8 mouse cellular contexts compared by ENCODE assay signal in the genomic region with DNA sequence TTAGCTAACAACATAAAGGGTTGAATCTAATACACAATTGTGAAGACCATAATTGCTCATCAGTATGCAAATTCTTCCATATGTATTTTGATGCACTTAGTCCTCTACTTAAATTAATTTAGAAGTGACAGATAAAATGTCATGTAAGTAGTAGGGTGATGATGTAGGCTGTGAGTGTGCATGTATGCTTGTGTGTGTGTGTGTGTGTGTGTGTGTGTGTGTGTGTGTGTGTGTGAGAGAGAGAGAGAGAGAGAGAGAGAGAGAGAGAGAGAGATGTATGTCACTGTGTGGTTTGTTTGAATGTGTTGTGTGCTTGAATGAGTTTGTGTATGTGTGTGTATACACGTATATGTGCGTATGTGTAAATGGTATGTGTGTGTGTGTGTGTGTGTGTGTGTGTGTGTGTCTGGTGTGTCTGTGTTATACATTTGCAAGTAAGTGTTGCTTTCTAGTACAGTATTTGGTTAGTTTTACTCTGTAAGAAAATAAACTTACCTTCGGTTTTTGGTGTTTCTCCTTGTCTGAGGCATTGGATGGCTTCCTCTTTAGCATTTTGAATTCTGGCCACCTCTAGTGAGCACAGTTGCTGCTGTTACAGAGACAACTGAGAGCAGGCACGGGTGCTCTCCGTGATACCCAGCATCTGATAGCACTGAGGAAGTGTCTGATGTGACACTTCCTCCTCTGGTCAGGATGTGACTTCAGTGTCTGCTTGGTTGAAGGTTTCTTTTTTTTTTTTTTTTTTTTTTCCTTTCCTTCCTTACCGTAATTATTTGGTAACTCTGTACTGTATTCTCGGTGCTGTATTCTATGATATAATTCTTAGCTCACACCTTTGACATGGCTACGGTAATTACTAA.
DNase-seq lines count a peak whose midpoint lies in the region; ATAC-seq and TF ChIP-seq lines count a peak whose summit lies in the region.

No protein-coding gene starts in this region.

- no peak overlapping the region for H3K27ac ChIP-seq in kidney, embryonic 16.5 days (ENCODE audit: low read length)
- no peak overlapping the region for H3K27ac ChIP-seq in lung, embryonic 14.5 days (ENCODE audit: low read depth)
- H3K27ac ChIP-seq in forebrain, embryonic 11.5 days (ENCODE audit: low read depth, low read length): no peak overlapping the region
- no peak overlapping the region for H3K27ac ChIP-seq in hindbrain, embryonic 12.5 days
- H3K27ac ChIP-seq in hindbrain, embryonic 11.5 days (ENCODE audit: low read depth, low read length): no peak overlapping the region

- H3K36me3 ChIP-seq in kidney, embryonic 16.5 days (ENCODE audit: insufficient read depth, low read length): no peaks in the 10 kb centered on the region
- no peaks in the 10 kb centered on the region for H3K36me3 ChIP-seq in lung, embryonic 14.5 days (ENCODE audit: insufficient read depth)
- no peaks in the 10 kb centered on the region for H3K36me3 ChIP-seq in splenic B cell, adult 2 months (ENCODE audit: control insufficient read depth, insufficient read depth, low read length, poor library complexity, severe bottlenecking)
- no peaks in the 10 kb centered on the region for H3K36me3 ChIP-seq in forebrain, embryonic 11.5 days (ENCODE audit: control insufficient read depth, insufficient read depth, low read length)
- no peaks in the 10 kb centered on the region for H3K36me3 ChIP-seq in hindbrain, embryonic 12.5 days
- no peaks in the 10 kb centered on the region for H3K36me3 ChIP-seq in hindbrain, embryonic 11.5 days (ENCODE audit: control insufficient read depth, insufficient read depth, low read length)

- no peak for TF ChIP-seq CTCF in lung, embryonic 14.5 days (IDR thresholded peaks at IDR 0.05; ENCODE audit: low read depth)

- ATAC-seq in kidney, embryonic 16.5 days (ENCODE audit: low FRiP score, low TSS enrichment): peak; percentile 59; the same call in 1 of the 2 replicates
- peak; percentile 92 for ATAC-seq in erythroblast, adult 5-6 weeks (replicated peaks; ENCODE audit: low FRiP score, poor library complexity, severe bottlenecking)
- ATAC-seq in lung, embryonic 14.5 days (ENCODE audit: insufficient read depth): no peak; the same call in 1 of the 2 replicates
- no peak for ATAC-seq in forebrain, embryonic 11.5 days (replicated peaks; ENCODE audit: low FRiP score)
- no peak for ATAC-seq in hindbrain, embryonic 12.5 days (ENCODE audit: low FRiP score)
- ATAC-seq in hindbrain, embryonic 11.5 days (ENCODE audit: low FRiP score): no peak

- no peaks in the 10 kb centered on the region for H3K27me3 ChIP-seq in kidney, embryonic 16.5 days (ENCODE audit: insufficient read depth, low read length)
- H3K27me3 ChIP-seq in lung, embryonic 14.5 days (ENCODE audit: insufficient read depth, low read length): no peaks in the 10 kb centered on the region
- no peaks in the 10 kb centered on the region for H3K27me3 ChIP-seq in splenic B cell, adult 2 months (ENCODE audit: control insufficient read depth, insufficient read depth, low read length, poor library complexity, severe bottlenecking)
- no peaks in the 10 kb centered on the region for H3K27me3 ChIP-seq in forebrain, embryonic 11.5 days (ENCODE audit: control insufficient read depth, insufficient read depth, low read length)
- H3K27me3 ChIP-seq in hindbrain, embryonic 12.5 days: no peaks in the 10 kb centered on the region
- no peaks in the 10 kb centered on the region for H3K27me3 ChIP-seq in hindbrain, embryonic 11.5 days (ENCODE audit: control insufficient read depth, insufficient read depth, low read length)

- no peak overlapping the region for H3K9ac ChIP-seq in kidney, embryonic 16.5 days (replicated peaks; ENCODE audit: low read length)
- H3K9ac ChIP-seq in lung, embryonic 14.5 days: no peak overlapping the region
- H3K9ac ChIP-seq in forebrain, embryonic 11.5 days (ENCODE audit: low read length): no peak overlapping the region
- no peak overlapping the region for H3K9ac ChIP-seq in hindbrain, embryonic 12.5 days
- H3K9ac ChIP-seq in hindbrain, embryonic 11.5 days (ENCODE audit: low read depth, low read length): no peak overlapping the region

- 59% methylated on average over 8 of the region's 8 CpGs for WGBS in kidney, embryonic 16.5 days
- 53% methylated on average over 8 of the region's 8 CpGs for WGBS in lung, embryonic 14.5 days
- 81% methylated on average over 8 of the region's 8 CpGs for WGBS in forebrain, embryonic 11.5 days
- 84% methylated on average over 8 of the region's 8 CpGs for WGBS in hindbrain, embryonic 12.5 days
- 79% methylated on average over 8 of the region's 8 CpGs for WGBS in hindbrain, embryonic 11.5 days

- 0 out of 2 replicates have a peak overlapping the region, but pooled peaks have one; percentile 9 for H3K4me3 ChIP-seq in kidney, embryonic 16.5 days (ENCODE audit: low read length)
- H3K4me3 ChIP-seq in lung, embryonic 14.5 days (ENCODE audit: low read depth, low read length): no peak overlapping the region
- no peak overlapping the region for H3K4me3 ChIP-seq in forebrain, embryonic 11.5 days (ENCODE audit: low read depth, low read length)
- H3K4me3 ChIP-seq in hindbrain, embryonic 12.5 days: no peak overlapping the region
- H3K4me3 ChIP-seq in hindbrain, embryonic 11.5 days (ENCODE audit: low read depth, low read length): no peak overlapping the region

- no peaks in the 10 kb centered on the region for H3K4me1 ChIP-seq in kidney, embryonic 16.5 days (ENCODE audit: insufficient read depth, low read length)
- no peaks in the 10 kb centered on the region for H3K4me1 ChIP-seq in lung, embryonic 14.5 days (ENCODE audit: insufficient read depth)
- no peaks in the 10 kb centered on the region for H3K4me1 ChIP-seq in forebrain, embryonic 11.5 days (replicated peaks; ENCODE audit: control insufficient read depth, insufficient read depth, low read length)
- H3K4me1 ChIP-seq in hindbrain, embryonic 12.5 days: no peaks in the 10 kb centered on the region
- no peaks in the 10 kb centered on the region for H3K4me1 ChIP-seq in hindbrain, embryonic 11.5 days (replicated peaks; ENCODE audit: control insufficient read depth, insufficient read depth, low read length)

- H3K4me2 ChIP-seq in kidney, embryonic 16.5 days (replicated peaks; ENCODE audit: low read depth, low read length): no peak overlapping the region
- H3K4me2 ChIP-seq in lung, embryonic 14.5 days: no peak overlapping the region
- no peak overlapping the region for H3K4me2 ChIP-seq in forebrain, embryonic 11.5 days (ENCODE audit: low read depth, low read length, severe bottlenecking)
- no peak overlapping the region for H3K4me2 ChIP-seq in hindbrain, embryonic 12.5 days (replicated peaks)
- H3K4me2 ChIP-seq in hindbrain, embryonic 11.5 days (replicated peaks; ENCODE audit: low read depth, low read length): no peak overlapping the region

- no peaks in the 10 kb centered on the region for H3K9me3 ChIP-seq in kidney, embryonic 16.5 days (ENCODE audit: low read length)
- no peaks in the 10 kb centered on the region for H3K9me3 ChIP-seq in lung, embryonic 14.5 days (ENCODE audit: low read depth, low read length)
- H3K9me3 ChIP-seq in forebrain, embryonic 11.5 days (ENCODE audit: control insufficient read depth, low read length): no peaks in the 10 kb centered on the region
- no peaks in the 10 kb centered on the region for H3K9me3 ChIP-seq in hindbrain, embryonic 12.5 days (replicated peaks)
- H3K9me3 ChIP-seq in hindbrain, embryonic 11.5 days (ENCODE audit: control insufficient read depth, low read length): no peaks in the 10 kb centered on the region

- DNase-seq in kidney, adult 18-20 months: no peak
- peak; percentile 38 for DNase-seq in lung, embryonic 14.5 days
- peak; percentile 91 for DNase-seq in splenic B cell, adult 2 months (ENCODE audit: low read depth, low spot score)
- no peak for DNase-seq in forebrain, embryonic 11.5 days (ENCODE audit: low spot score)
- no peak for DNase-seq in hindbrain, embryonic 11.5 days (ENCODE audit: low spot score)

Comparison
In these comparisons a context has a peak if more than half of its experiments do, and no peak if none do; other contexts are left out.
1. ATAC-seq: peak in kidney, embryonic 16.5 days (single experiment) and erythroblast, adult 5-6 weeks (single experiment); none in lung, embryonic 14.5 days (single experiment), forebrain, embryonic 11.5 days (single experiment), hindbrain, embryonic 12.5 days (single experiment) and hindbrain, embryonic 11.5 days (single experiment).
2. DNase-seq: peak in lung, embryonic 14.5 days (single experiment) and splenic B cell, adult 2 months (single experiment); none in kidney, adult 18-20 months (single experiment), forebrain, embryonic 11.5 days (single experiment) and hindbrain, embryonic 11.5 days (single experiment).